Mouse (Mus musculus) testis, postnatal 10 days (tissue): ENCODE measurements around the gene Gsg1l.

Experiments
- DNase-seq: peaks from one replicate; pipeline ENCODE4 v3.0.0; 2021; ENCODE audit warnings: low spot score

Gene Gsg1l

DNA sequence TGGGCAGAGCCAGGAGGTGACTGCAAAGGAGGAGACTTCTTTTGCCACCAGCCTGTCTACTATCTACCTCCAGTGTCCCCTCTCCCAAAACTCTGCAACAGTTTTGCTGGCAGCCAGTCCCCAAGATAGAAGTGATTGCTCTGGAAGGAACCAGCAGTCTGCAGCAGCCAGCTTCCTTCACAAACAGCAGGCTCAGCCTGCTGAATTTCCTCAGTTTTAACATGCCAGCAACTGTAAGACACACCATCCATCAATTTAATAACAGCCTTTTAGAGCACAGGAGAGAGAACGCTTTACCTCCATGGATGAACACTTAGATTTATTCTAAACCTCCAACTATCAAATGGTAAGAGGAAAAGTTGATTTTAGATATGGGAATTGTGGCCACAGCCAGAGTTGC, 218.2 kb downstream of the Gsg1l start:
- no peak for DNase-seq

DNA sequence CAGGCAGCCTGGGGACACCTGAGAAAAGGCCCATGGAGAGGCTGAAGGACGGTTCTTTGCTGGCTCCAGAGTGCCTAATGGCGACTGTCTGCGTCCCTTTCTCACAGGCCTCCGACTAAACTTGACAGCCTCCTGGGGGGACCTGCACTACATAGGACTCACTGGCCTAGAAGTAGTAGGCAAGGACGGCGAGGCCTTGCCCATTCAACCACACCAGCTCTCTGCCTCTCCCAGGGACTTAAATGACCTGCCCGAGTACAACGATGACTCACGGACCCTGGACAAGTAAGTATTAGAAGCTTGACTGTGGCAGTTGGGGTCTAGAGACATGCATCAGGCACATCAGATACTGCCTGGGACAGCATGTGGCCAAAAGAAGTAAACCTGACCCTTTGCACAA, 221.8 kb downstream of the Gsg1l start:
- no peak for DNase-seq

DNA sequence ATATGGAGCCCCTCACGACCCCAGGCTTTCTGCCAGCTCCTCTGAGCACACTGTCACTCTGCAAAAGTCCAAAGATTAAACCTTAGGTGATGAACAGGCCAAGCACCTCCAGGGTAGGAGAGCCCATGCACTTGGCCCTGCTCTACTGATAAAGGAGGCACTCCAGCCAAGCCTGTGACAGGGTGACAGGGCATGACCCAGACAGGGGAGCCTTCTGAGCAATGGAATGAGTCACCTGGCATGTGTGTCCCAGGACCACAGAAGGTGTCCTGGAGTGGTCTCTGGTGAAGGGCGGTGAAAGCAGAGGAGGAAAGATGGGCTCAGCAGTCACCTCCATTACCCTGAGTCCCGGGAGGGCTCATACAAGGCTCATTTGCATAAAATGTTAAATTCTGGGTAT, 222.6 kb downstream of the Gsg1l start:
- no peak for DNase-seq

DNA sequence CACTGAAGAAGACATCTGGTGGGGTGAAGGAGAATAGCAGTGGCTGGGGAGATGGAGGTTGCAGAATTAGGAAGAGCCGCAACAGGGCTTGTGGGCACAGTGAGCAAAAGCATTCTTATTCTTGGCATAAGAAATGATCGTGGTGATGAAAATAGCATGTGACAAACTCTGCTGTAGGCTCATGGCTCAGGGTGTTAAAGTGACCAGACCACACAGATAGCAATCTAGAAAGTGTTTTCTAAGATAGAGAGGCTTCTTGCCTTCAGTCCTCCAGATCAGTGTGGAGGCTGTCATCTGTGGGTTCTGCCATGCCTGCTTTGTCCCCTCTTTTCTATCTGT, 234.7 kb downstream of the Gsg1l start:
- no peak for DNase-seq

DNA sequence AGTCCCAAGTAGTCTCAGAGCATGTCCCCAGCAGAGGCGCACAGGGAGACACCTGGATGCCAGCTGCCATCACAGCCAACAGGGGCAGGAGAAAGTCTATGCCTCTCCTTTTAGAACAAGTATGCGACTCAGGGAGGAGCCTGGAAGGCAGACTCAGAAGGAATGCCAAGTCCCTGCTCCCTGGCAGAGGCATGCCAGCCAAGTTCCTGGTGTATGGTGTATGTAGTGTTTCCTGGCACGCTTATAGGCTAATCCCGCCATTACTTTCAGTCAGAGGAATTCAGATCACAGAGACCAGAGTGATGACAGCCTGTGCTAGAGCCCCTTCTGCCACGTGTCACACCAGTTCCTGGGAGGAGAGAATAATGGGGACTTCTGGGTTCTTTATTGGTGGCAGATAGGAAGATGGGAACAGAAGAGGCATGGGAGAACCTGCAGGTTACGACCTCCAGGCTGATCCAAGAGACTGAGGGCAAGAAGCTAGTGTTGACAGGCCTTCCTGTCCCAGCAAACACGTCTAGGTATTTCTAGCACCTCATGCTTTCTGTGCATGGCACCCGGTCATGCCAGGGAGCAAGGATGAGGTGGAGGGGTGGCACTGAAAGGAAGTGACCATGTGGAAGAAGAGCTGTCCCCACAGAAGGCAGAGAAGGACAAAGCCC, 235.2 kb downstream of the Gsg1l start:
- DNase-seq = no peak

DNA sequence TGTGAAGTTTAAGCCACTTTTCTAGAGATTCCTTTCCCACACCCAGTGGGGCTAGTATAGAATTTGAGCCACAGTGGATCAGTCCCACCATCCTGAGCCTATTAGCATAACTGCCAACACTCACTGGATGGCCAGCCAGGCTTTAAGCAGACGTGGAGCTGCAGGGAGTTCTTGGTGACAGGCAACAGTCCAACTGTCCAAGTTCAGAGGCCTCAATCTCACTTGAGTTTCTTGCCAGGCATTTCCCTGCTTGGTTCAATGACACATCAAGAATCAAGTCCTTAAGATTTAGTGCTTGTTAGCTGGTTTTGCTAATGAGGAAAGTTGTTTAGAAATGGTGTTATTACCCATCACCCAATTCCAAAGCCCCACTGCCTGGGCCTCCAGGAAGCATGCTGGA, 236.6 kb downstream of the Gsg1l start:
- DNase-seq = no peak

DNA sequence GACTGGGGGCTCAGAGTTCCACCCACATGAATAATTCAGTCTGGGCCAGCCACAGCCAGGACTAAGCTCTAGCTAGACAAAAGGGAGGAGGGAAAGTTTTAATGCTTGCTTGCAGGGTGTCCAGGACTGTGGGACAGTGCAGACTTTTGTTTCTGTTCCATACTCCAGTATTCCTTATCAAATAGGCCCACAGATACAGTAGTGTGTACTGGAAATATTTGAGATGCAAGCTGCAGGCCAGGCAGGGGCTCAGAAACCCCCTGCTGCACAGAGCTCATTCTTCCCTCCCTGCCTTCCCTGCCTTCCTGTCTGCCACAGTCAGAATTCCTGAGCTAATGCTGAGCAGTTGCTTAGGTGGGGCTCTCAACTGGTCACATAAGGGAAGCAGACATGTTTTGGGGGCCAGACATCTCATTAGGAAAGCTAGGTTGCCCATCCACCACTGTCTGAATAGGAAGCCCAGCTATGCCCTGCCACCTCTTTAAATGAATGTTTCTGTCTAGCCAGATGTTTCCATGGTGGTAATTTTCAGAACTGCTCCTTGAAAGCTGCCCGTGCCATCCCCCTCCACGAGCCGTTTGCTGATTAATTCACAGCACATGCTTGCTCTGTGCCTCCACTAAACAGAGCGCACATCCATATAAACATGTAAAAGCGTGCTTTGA, 244.0 kb downstream of the Gsg1l start:
- no peak for DNase-seq

DNA sequence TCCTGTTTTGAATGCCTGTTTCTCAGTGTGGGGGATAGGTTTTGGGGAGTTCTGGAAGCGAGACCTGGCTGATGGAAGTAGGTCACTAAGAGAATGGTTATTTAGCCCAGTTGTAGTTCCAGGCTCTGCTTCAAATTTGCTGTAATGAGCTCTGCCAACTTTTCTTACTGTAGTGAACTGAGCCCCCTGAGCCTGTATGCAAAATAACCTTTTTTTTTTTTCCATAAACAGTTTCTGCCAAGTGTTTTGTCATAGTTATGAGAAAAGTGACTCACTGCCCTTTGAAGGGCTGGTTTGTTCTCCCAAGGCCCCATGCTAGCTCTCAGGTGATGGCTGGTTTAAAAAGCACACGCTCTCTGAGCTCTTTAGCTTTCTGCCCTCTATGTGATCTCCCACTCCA, 248.7 kb downstream of the Gsg1l start:
- DNase-seq = no peak

DNA sequence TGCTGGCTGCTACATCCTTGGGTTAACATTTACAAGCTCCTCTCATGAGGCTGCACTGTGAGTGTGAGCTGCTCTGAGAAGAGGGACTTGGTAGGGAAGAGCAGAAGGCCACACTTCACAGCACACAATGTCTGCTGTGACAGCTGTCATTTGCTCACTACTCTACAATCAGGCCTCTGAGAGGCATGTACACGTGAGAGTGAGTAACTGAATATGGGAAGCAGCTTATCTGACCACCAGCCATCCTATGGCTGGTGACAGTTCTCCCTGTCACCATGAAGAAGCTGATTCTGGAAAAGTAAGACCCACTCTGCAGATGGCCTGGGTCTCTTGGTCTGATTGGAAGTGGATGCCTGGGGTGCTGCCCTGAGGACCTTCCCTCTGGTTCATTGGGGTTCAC, 249.4 kb downstream of the Gsg1l start:
- no peak for DNase-seq

DNA sequence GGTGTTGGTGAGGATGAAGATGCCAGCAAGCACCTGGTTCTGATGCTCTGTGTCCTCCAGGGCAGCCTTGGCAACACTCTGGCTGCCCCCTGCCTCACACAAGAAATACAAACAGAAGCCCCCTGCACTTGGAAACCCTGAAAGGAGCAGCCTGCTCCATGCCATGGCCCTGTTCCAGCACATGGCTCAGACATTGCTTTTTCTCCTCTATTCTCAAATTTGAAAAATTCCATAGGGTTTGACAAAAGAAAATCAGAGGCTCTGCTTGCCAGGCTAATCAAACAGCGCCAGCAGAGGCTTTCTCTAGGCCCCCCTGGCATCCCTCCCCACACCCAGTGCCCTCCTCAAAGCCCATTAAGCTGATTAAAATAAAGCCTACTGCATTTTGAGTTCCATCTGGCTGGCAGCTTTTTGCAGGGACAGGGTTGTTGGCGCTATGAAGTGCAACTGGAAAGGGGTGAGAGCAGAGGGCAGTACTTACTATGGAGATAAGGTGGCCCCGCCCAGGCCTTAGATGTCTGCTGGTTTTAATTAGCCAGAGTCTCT, 253.0 kb downstream of the Gsg1l start:
- no peak for DNase-seq

DNA sequence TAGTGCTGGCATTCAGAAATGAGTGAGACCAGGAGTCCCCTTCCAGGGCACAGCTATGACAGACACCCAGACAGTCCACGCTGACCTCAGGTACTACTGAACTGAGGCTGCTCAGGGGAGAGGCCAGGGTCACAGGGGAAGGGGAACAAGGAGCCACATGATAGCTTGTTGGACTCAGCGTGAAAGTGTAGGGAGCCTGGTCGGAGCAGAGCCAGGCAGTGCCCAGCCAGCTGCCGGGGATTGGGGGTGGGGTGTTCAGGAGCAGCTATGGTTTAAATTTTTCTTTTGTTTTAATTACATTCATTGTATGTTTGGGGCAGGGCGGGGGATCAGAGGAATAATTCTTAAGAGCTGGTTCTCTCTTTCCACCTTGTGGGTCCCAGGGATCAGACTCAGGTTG, 253.7 kb downstream of the Gsg1l start:
- no peak for DNase-seq
